Mouse (Mus musculus): ENCODE measurements around the gene Galp.
"Not testable (repeated sequence)": the region's sequence is repeated elsewhere in the genome, so short reads cannot be mapped to it uniquely, and the experiment has no call there.

Galp gene

DNA sequence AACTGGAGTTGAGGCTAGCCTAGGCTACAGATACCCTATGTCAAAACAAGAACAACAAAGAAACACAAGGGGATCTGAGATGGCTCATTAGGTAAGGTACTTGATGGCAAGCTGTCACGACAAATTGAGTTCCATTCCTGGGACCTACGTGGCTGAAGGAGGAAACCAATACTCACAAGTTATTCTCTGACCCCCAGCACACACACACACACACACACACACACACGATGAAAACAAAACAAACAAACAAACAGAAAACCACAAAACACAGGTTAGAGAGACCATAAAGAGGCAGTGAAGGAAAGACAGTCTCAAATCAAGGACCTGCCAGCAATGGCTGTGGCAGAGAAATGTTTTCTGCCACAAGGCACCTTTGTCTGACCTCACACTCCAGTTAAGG, at the start of gene Galp:
TSS of gene Galp (plus strand) at position 301 of the 400 bp plus-strand sequence.
- DNase-seq (ENCODE audit: low spot score): no peak

DNA sequence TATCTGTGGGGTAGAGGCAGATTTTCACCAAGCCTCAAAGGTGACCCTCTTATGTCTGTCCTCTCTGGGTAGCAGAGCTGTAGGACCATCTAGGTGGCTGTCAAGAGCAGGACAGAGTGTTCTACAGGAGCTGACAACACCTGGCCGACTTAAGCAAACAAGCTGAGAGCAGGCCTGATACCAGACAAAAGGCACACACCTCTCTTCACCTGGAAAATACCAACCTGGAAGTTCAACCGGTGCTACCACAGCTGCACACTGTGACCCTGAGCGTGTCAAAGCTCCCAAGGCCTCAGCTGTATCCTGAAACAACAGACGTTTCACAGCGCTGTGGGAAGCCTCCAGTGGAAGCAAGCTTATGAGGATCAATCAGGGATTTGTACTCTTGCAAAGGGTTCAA, 49.2 kb upstream of the Galp start:
- no peak for DNase-seq (ENCODE audit: low spot score)

DNA sequence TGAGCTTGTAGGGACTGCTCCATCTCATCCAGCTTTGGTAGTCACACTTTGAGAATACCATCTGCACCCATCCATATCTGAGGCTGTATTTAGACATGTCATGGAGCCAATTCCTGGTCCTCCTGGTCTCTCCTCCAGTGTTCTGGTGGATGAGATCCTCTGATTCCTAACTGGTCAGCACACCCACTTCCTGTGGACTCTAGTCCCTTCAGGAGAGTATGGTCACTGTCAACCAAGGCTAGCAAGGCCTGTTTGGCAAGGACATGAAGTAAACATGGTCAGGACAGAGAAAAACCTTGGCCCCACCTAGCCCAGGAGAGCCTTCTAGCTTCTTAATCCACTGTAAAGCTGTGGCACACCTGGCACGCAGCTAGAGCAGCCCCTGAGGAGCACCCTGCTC, 45.6 kb upstream of the Galp start:
- no peak for DNase-seq (ENCODE audit: low spot score)

DNA sequence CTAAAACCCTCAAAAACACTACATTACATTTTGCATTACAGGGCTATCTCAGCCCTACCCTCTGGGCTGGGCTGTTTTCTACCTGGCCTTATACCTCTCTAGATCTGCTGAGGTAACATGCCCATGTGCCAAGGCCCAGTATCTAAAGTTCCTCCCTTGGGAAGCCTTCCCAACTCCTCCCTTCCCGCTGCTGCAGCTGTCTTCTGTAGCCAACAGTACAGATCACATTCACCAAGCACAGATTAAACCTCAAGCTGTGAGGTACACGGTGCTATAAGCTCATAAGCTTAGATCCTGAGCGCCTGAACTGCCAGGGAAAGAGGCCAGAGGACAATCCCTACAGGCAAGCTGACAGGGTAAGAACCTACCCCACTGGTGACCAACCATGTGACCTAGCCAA, 44.9 kb upstream of the Galp start:
- DNase-seq (ENCODE audit: low spot score): no peak

DNA sequence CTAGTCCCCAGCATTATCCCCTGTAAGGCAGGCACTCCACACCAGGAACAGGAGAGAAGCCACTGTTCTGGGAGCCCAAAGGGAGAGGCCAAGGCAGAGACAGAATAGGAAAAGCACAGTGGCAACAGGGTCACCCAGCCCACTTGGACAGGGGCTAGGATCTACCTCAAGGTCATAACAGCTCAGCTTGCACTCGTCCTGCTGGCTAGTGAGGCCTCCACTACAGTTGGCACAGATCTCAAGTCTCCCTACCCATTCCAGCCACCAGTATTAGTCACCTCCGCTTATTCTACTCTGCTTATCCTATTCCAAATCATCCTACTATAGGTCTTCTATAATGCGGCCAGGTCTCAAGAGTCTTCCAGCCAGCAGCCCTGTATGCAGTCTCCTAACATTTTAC, 43.8 kb upstream of the Galp start:
- DNase-seq (ENCODE audit: low spot score): no peak

DNA sequence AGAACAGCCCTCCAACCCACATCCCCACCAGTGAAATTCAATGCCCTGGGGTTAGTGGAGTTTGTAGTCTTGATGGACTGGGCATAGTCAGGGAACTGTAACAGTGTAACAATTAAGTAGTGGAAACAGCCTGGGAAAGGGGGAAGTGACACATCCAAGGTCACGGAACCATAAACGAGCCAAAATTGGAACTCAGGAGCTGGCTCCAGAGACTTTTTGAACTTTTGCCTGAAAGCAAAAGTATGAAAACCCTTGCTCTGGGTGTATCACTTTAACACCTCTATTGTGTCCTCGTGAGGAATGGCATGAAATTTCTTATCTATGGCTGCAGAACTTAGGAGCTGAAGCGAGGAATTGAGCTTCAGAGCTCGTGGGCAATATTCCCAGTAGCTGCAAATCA, 42.7 kb upstream of the Galp start:
- DNase-seq (ENCODE audit: low spot score): no peak

DNA sequence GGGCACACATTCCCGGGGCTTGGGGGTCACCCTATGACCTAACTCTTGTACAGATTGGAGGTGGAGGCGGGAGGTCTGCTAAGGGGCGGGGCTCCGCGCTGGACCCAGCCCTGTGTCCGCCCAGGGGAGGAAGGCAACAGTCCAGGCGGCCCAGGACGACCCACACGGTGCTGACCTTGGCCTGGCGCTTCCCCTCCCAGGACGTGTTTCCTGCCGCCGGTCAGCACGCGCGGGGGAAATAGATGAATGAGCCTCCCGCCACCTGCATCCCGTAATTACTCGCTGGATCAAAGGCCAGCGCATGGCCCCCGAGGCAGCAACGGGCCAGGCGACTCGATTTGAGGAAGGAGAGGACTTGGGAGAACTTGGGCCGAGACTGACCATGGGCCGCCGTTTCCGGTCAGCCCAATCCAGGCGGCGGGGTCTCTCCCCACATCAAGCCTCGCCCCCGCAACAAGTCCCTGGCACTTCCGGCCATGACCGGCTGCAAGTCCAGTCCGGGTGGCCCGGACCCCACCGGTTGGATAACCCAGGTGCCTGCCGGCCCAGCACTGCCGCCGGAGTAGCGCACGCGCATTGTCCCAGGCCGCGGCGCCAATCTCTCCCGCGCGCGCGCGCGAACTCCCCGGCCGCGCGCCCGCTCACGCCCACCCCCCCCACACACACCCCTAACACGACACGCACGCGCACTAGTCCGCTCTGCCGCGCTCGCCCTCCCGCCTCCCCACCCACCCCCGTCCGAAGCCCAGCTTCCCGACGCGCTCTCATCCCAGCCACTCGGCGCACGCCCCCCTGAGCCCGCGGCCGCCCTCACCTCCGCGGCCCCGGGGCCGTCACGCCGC, 41.6 kb upstream of the Galp start:
- DNase-seq (ENCODE audit: low spot score): peak; percentile 64

DNA sequence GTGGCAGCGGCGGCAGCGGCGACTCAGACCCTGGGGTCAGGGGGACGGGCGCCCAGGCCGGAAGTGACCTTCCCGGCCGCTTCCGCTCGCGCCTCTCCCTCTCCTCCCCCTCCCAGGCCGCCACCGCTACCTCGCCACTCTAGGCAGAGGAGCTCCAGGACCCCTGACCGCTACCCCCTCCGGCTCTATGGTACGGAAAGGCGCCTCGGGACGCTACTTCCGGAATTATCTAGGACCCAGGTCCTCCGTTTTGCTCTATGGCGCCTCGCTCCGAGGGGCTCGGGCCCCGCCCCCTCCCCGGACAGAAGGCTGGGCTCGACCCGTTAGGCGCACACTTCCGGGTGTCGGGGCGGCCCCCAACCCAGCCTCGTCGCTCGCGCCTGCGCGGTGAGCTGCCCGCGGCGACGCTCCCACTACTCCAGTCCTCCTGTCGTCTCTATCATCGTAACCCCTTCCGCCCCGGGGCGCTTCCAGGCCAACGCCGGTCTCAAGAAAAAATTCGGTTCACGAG, 40.9 kb upstream of the Galp start, which contains the start of gene Zfp787:
TSS of gene Zfp787 (minus strand) at position 97 of the 511 bp plus-strand sequence.
- peak; percentile 94 for DNase-seq (ENCODE audit: low spot score)

DNA sequence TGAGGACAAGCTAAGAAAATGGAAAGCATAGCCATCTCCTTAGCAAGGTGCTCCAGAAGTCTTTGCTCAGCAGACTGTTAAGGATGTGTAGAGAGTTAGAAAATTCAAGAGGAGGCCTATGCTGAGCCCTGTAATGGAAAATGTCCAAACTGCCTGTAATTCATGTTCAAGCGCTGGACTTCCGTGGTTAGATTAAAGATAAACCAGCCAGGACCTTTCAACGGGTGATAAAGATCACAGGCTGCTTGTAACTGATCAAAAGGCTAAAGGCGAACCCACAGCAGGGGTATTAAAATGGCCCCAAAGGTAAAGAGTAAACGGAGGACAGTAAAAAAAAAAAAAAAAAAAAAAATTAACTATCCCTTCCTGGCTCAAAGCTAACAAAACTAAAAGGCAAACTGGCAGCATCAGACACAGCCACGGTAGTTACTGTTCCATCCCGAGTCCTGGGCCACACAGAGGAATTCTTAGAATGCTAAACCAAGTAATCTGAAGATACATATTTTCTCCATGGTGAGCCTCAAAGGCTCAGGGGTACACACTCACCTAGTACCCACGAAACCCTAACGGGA, 39.9 kb upstream of the Galp start:
- DNase-seq (ENCODE audit: low spot score): no peak

DNA sequence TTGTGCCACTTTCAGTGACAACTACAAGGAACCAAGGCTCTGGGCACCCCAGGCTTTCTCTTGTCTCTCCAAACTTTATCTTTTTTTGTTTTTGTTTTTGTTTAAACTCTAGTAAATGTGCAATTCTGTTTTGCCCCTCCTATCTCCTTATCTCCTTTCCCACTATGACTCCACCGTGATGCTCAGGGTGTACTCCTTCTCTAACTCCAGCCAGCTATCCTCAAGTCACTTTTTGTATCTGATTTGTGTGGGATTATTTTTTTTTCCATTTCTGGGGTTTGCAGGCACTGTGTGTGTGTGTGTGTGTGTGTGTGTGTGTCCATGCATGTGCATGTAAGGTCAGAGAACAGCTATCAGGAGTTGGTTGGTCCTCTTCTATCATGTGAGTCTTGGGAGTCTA, 39.4 kb upstream of the Galp start:
- no peak for DNase-seq (ENCODE audit: low spot score)

DNA sequence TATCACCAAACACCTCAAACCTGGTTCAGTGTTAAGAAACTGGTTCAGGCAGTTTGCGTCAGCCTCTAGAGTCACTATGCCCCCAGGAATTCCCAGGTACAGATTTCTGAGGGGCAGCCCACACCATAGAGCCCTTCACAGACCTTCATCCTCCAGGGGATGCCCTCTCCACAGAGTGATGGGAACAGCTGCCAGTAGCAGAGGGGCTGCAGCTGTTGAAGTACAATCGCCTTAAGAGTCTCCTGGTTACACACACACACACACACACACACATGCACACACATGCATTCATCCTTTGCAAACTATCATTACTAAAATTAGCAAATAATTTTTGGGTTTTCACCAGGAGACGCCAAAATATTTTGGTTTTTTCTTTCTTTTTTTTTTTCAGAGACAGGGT, 37.3 kb upstream of the Galp start:
- no peak for DNase-seq (ENCODE audit: low spot score)

DNA sequence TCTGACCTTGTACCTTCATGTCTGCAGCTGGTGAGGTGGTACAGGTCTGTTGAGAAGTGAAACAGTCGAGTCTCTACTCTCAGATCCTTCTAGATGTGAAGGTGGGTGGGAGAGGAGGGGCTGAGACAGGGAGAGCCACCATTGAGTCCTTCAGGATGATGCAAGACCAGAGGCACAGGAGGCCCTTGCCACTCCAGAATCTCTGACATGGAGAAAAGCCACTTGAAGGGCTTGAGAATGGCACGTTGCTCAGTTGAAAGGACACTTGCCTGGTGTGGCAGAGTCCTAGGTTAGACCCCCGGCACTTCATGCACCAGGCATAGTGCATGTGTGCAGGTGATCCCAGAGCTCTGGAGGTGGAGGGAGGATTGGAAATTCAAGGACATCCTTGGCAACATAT, 35.3 kb upstream of the Galp start:
- DNase-seq (ENCODE audit: low spot score): no peak

DNA sequence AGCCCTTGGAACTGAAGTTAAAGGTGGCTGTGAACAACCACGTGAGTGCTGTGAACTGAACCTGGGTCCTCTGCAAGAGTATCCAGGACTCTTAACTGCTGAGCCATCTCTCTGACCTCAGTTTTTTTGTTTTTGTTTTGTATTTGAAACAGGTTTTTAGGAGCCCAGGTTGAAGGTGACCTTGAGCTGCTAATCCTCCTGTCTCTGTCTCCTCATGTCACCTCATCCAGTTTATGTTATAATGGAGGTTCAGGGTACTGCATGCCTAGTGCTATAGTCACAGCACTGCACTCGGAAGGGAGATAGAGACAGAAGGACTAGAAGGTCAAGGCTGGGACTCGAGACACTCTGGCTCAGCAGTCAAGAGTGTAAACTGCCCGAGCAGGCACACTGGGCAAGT, 34.7 kb upstream of the Galp start:
- DNase-seq (ENCODE audit: low spot score): no peak

DNA sequence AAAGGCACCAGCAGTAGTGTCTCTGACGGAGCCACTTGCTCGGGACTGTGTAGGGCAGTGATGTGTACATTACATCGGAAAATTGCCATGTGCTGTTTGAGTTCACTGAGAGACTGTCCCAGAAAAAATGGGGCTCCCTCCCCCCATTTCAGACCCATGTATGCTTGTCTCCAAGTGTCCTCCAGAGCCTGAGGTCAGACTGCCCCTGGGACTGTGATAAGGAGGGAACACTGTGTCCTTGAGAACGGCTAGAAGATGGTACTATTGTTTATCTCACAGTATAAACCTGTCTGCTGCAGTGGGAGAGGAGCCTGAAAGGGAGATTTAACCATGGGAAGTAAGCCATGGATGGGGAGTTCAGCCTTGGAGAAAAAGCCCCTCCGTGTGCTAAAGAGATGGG, 32.2 kb upstream of the Galp start:
- no peak for DNase-seq (ENCODE audit: low spot score)

DNA sequence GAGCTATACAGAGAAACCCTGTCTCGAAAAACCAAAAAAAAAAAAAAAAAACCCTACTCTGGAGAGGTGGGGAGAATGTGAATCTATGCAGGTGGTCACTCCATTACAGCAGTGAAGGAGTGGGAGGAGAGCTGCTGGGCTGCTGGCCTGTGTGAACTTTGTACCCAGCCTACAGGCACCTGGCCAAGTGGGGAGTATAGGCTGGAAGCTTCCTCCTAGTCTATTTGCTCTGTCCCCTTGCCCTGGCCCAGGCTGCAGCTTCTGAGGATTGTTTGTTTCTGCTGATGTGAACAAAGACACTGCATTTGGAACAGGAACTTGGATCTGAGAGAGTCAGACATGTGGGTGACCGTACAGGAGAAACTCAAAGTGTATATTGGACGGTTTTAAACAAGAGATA, 27.5 kb upstream of the Galp start:
- peak; percentile 39 for DNase-seq (ENCODE audit: low spot score)

DNA sequence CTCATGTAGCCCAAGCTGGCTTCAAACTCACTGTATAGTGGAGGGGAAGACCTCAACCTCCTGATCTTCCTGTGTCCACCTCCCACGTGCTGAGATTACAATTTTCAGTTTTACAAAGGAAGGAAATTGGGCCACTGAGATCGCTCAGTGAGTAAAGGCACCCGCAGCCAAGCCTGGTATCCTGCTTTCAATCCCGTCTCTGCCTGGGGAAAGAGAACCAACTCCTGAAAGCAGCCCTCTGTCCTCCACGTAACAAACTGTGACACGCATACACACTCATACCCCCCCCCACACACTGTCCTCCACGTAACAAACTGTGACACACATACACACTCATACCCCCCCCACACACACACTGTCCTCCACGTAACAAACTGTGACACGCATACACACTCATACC, 26.5 kb upstream of the Galp start:
- no peak for DNase-seq (ENCODE audit: low spot score)

DNA sequence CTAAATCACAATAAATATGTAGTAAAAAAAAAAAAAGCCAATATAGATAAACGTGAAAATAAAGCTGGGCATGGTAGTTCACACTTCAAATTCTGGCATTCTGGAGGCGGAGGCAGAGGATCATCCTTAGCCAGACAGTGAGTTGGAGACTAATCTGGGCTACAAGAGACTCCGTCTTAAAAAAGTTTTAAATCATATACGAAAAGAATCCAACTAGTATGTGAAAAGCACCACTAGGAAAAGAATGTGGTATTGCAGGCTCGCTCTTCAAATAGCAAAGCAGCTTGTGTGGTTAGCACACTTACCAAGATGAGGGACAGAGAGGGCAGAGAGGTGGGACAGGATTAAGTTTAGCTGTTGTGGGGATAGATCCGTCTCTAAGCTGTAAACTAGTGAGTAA, 26.0 kb upstream of the Galp start:
- no peak for DNase-seq (ENCODE audit: low spot score)

DNA sequence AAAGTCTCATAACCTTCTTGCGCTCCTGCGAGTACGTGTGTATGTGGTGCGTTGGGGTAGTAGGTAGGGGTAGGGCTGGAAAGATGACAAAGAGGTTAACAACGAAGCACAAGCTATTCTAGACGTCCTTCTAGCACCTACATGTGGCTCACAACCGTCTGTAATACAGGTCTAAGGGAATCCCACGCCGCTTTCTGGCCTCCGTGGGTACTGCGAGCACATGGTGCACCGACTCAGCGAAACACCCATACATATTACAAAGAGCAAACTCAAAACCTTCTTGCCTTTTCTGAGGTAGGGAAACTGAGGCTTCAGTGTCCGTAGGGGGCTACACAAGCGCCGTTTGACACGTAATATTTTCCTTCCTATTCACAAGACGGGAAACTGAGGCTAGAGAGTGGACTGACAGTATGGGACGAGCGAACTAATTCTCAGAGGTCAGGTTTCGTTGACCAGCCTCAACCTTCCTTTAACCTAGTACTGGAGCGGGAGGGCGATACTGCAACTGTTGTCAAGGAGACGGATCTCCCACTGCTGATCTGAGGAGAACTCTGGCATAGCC, 25.4 kb upstream of the Galp start:
- DNase-seq (ENCODE audit: low spot score): peak; percentile 42

DNA sequence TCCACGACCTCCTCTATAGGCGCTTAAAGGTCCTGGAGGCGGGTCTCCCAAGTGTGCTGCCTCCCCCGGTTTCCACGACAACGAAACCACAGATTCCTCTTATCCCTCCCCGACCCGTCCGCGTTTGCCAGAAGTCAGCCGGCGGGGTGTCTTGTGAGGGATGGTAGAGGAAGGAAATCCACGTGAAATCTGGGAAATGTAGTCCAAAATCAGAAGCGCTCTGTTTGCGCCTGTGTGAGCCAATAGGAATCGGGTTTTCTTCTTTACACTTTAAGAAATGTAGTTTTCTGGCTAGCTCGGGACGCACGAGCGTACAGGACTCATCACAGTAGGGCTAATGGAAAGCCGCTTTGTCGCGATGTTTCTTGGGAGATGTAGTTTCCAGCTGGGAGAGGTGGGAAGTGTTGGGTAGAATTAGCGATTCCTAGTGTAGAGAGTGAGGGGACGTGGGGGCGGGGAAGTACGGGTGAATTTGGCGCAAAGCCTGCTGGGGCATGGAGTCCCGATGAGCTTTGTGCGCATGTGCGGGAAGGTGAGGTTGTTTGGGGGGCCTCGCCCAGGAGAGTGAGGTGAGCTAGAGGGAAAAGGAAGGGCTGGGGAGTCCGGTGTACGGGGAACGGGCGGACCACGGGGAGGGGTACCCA, 24.8 kb upstream of the Galp start, which contains the start of gene Zfp444:
TSS of gene Zfp444 (plus strand) at position 221 of the 644 bp plus-strand sequence.
- DNase-seq (ENCODE audit: low spot score): peak; percentile 97

DNA sequence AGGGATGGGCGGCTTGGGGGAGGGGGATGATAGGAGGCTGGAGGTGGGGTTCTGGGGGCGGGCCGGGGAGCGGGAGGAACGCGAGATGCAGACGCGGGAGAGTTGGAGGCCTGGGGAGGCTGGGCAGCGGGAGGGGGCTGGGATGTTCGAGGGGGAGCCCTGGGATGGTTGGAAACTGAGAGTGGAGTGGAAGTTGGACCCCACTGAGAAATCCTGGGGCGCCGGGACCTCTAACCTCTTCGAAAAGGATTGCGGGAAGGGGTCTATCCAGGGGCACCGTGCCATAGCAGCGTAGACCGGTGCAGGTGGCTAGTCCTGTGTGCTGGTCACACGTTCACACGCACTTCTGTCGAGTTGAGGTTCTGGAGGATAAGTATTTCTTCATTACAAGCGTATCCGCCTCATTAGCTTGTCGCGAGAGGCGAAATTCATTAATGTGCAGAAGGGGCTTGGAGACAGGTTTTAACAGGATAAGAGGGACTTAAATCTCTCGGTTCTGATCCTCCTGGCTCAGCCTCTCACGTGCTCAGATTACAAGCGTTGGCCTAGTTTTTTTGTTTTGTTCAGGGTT, 24.1 kb upstream of the Galp start:
- DNase-seq (ENCODE audit: low spot score): no peak

DNA sequence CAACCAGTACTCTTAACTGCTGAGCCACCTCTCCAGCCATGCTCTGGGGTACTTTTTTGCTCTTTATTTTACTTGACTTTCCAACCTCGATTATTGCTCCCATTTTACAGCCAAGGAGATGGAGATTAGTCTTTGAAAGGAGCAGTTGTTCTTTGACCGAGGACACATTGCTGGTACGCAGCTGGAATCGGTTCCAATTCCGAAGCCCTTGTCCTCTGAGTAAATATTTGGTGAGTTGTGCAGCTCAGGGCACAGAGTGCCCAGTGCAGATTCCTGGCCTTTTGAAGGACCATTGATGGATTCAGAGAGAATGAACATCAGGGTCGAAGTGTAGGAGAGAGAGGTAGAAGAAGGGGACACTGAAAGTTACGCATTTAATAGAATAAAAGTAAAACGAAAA, 23.0 kb upstream of the Galp start:
- no peak for DNase-seq (ENCODE audit: low spot score)

DNA sequence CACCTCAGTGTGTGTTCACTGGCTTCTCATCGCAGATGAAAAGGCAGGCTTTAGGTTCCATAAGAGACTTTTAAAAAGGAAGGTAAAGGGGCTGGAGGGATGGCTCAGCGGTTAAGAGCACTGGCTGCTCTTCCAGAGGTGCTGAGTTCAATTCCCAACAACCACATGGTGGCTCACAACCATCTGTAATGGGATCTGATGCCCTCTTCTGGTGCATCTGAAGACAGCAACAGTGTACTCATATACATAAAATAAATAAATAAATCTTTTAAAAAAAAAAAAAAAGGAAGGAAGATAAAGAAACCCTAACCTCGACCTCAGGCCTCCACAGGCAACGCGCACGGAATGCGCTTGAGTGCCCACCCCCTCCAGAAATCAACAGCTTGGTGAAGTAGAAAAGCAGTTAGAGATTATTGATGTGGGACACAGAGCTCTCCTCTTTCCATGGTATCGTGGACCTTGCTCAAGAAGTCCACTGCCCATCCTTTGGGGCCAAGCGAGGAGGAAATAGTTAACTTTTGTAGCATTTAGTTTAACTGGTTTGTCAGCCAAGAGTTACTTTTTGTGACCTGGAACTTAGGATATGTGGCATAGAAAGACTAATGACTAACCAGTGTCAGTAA, 22.4 kb upstream of the Galp start:
- DNase-seq (ENCODE audit: low spot score): not testable (repeated sequence)

All from ovary, postnatal 14 days (tissue).